Mouse (Mus musculus) thymus, adult 2 months (tissue): ENCODE results near the gene Tex29. TPM values are rescaled to one million over a fixed set of nuclear protein-coding genes. Genes with fewer than 3 reads are reported as not detected.

Source experiments
- DNase-seq: peaks from one replicate; pipeline ENCODE4 v3.0.0; 2021
- H3K27ac ChIP-seq: fragments of 200-500 bp; 2 replicates; pipeline ENCODE4 v1.5.1; 2012; ENCODE audit warnings: low read length, control low read depth; ENCODE audit not compliant: control insufficient read depth, insufficient read depth
- H3K27me3 ChIP-seq: fragments of 200-500 bp; 2 replicates; pipeline ENCODE4 v1.6.1; 2012; ENCODE audit warnings: mild to moderate bottlenecking, low read length, moderate library complexity, mixed read lengths; ENCODE audit not compliant: control insufficient read depth, insufficient read depth
- H3K36me3 ChIP-seq: fragments of 200-500 bp; 2 replicates; pipeline ENCODE4 v1.6.1; 2012; ENCODE audit warnings: mild to moderate bottlenecking, low read length, moderate library complexity; ENCODE audit not compliant: control insufficient read depth, insufficient read depth
- H3K4me1 ChIP-seq: fragments of 200-500 bp; replicated peaks from 2 replicates; pipeline ENCODE4 v1.6.1; 2012; ENCODE audit warnings: low read length; ENCODE audit not compliant: control insufficient read depth, insufficient read depth
- H3K4me3 ChIP-seq: fragments of 200-500 bp; 2 replicates; pipeline ENCODE4 v1.5.1; 2012; ENCODE audit warnings: mild to moderate bottlenecking, low read length, control low read depth, moderate library complexity; ENCODE audit not compliant: control insufficient read depth, insufficient read depth
- CTCF ChIP-seq: fragments of 200-500 bp; IDR thresholded peaks from 2 replicates; pipeline ENCODE4 v1.5.1; 2012; ENCODE audit warnings: mild to moderate bottlenecking, control low read depth, low read length, moderate library complexity, borderline replicate concordance; ENCODE audit not compliant: control insufficient read depth, poor library complexity, insufficient read depth; ENCODE audit errors: extremely low read depth
- POLR2A ChIP-seq: fragments of 200-500 bp; IDR thresholded peaks from 2 replicates; pipeline ENCODE4 v1.6.1; 2012; ENCODE audit warnings: mild to moderate bottlenecking, low read length, control low read depth, moderate library complexity; ENCODE audit not compliant: control insufficient read depth, poor library complexity, insufficient read depth; ENCODE audit errors: extremely low read depth
- WGBS: fragments of 180-500 bp; shearing (Covaris S2); methylation state at CpG from one replicate; pipeline ENCODE4 v1.1.7; 2018; 5-methylcytosine and 5-hydroxymethylcytosine counted together
- polyA plus RNA-seq: library from polyadenylated mRNA; depleted of rRNA; stranded (reverse); fragments of >200 nt; gene quantifications from 2 replicates; pipeline ENCODE4 v1.2.3, GENCODE M21; 2012

The Tex29 gene
- polyA plus RNA-seq, 1 experiment, result not detected

- TF ChIP-seq POLR2A (no peak), CTCF (no peak)
- 92% methylated on average over 8 of the region's 8 CpGs for WGBS
- peaks cover 15% of the 10 kb centered on the region for H3K36me3 ChIP-seq
Measured at GRCm38 (mm10) chr8:11801571-11801970, 38.7 kb upstream of the Tex29 start.

GRCm38 (mm10) chr8:11804914-11805313, 35.4 kb upstream of the Tex29 start:
- H3K27ac ChIP-seq, result no peak overlapping the region
- DNase-seq, result no peak
- H3K27me3 ChIP-seq, result no peaks in the 10 kb centered on the region
- no peaks in the 10 kb centered on the region for H3K4me1 ChIP-seq
- 92% methylated on average over 4 of the region's 4 CpGs for WGBS
- peaks cover 37% of the 10 kb centered on the region for H3K36me3 ChIP-seq
- TF ChIP-seq POLR2A (no peak), CTCF (no peak)
- no peak overlapping the region for H3K4me3 ChIP-seq

More at GRCm38 (mm10) chr8:11801571-11801970, 38.7 kb upstream of the Tex29 start:
- no peak for DNase-seq
- Histone ChIP-seq H3K27ac (no peak overlapping the region), H3K4me1 (no peaks in the 10 kb centered on the region), H3K4me3 (no peak overlapping the region), H3K27me3 (no peaks in the 10 kb centered on the region)

DNA sequence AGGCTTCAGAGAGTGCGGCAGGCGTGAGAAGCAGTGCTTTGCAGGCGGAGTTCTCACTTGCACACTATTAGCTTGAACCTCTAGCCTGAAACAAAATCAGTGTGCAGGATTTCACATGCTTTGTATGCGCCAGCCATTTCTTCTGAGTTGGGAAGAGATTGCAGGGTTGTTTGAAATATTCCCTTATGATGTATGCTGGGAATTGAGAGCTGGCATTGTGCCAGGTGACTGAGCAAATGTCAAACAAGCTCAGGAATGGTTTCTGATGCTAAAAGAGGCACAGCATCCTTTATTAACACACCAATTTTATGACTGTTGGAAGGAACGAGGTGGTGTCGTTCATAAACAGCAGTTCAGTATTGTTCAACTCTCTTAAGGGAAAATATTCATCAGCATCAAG, 34.0 kb upstream of the Tex29 start:
- no peak overlapping the region for H3K27ac ChIP-seq
- 97% methylated on average over 6 of the region's 6 CpGs for WGBS
- no peak for DNase-seq
- H3K36me3 ChIP-seq, result peaks cover 38% of the 10 kb centered on the region
- no peak for TF ChIP-seq POLR2A
- no peak for TF ChIP-seq CTCF
- no peaks in the 10 kb centered on the region for H3K4me1 ChIP-seq
- no peaks in the 10 kb centered on the region for H3K27me3 ChIP-seq
- no peak overlapping the region for H3K4me3 ChIP-seq

DNA sequence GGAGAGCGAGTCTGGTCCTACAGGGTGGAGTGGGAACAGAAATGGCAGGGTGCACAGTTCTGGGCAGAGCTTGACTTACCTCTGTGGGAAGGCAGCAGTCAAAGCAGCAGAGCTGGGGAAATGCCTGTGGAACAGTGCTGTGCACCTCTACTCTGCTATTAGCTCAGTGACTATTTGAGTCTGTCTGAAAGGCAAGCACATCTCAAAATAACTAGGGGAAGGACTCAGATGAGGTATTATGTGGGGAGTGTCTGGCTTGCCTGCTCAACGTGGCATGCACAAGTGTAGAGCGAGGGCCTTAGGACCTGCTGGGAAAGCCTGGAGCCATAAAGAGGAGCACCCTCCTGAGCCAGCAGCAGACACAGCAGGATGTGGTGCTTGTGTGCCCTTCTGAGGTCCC, 32.9 kb upstream of the Tex29 start:
- no peaks in the 10 kb centered on the region for H3K27me3 ChIP-seq
- 97% methylated on average over 3 of the region's 3 CpGs for WGBS
- no peak overlapping the region for H3K4me3 ChIP-seq
- TF ChIP-seq POLR2A (no peak), CTCF (no peak)
- no peak overlapping the region for H3K27ac ChIP-seq
- H3K36me3 ChIP-seq, result peaks cover 38% of the 10 kb centered on the region
- DNase-seq, result no peak
- no peaks in the 10 kb centered on the region for H3K4me1 ChIP-seq

DNA sequence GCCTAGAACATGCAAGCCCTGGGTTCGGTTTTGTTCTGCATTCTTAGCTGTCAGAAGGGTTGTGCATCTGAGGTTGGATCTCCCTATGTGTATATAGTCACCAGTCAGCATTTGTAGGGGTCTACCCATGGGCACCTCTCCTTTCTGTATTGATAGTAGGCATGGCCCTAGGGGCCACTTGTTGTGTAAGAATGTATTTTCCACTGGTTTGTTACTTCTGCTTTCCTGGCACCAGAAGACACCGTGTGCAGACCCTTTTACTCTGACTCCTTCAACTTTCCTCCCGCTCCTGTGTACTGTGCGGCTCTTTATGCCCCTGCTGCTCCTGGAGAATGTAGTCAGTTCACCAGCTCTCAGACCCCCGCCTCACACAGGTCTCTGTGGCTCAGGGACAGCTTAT, 32.2 kb upstream of the Tex29 start:
- 95% methylated on average over 5 of the region's 5 CpGs for WGBS
- Histone ChIP-seq H3K4me1 (no peaks in the 10 kb centered on the region), H3K27me3 (no peaks in the 10 kb centered on the region), H3K27ac (no peak overlapping the region), H3K4me3 (no peak overlapping the region), H3K36me3 (peaks cover 38% of the 10 kb centered on the region)
- no peak for DNase-seq
- TF ChIP-seq CTCF (no peak), POLR2A (no peak)

GRCm38 (mm10) chr8:11810426-11810825, 29.8 kb upstream of the Tex29 start:
- H3K4me3 ChIP-seq, result no peak overlapping the region
- 98% methylated on average over 5 of the region's 5 CpGs for WGBS

DNA sequence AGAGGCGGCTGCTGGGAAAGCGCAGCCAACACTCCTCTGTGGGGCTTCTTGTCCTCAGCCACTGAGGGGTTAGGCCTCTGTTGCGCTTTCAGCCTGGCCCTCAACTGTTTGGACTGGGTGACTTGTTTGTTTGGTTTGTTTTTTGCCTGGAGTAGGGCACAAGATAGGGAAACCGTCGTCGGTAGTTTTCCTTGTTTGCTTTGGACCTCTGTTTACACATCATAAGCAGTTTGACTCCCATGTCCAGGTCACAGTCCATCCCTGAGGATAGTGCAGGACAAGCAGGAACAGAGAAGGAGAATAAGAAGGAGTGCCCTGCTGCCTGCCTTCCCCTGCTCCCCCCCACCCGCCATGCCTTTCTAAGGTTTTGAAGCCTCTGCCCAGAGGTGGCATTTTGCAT, 26.5 kb upstream of the Tex29 start:
- no peak for DNase-seq
- 97% methylated on average over 7 of the region's 7 CpGs for WGBS
- Histone ChIP-seq H3K36me3 (peaks cover 49% of the 10 kb centered on the region), H3K27ac (no peak overlapping the region), H3K27me3 (no peaks in the 10 kb centered on the region), H3K4me1 (no peaks in the 10 kb centered on the region), H3K4me3 (no peak overlapping the region)
- TF ChIP-seq POLR2A (no peak), CTCF (no peak)

More at GRCm38 (mm10) chr8:11810426-11810825, 29.8 kb upstream of the Tex29 start:
- Histone ChIP-seq H3K4me1 (no peaks in the 10 kb centered on the region), H3K27me3 (no peaks in the 10 kb centered on the region), H3K27ac (no peak overlapping the region), H3K36me3 (peaks cover 45% of the 10 kb centered on the region)
- TF ChIP-seq POLR2A (no peak), CTCF (no peak)
- no peak for DNase-seq
